Mouse (Mus musculus) 416B (cell line): ENCODE results near the gene Gabrb2.
A peak's percentile ranks its signal among the peaks of the same experiment; 100 is the strongest.

Experiments used
- DNase-seq: peaks from one replicate; pipeline ENCODE4 v3.0.0; 2011; ENCODE audit warnings: low read depth

Gene Gabrb2

GRCm38 (mm10) chr11:42418996-42419782 is at the start of gene Gabrb2:
Gabrb2 (plus strand) TSS chr11:42419757.
- no peak for DNase-seq

- no peak for DNase-seq
Observed at GRCm38 (mm10) chr11:42378983-42379382, 40.6 kb upstream of the Gabrb2 start.

- DNase-seq, result no peak
Observed at GRCm38 (mm10) chr11:42386486-42386885, 33.1 kb upstream of the Gabrb2 start.

GRCm38 (mm10) chr11:42390682-42391290 is 28.8 kb upstream of the Gabrb2 start:
- DNase-seq, result no peak

- no peak for DNase-seq
Observed at GRCm38 (mm10) chr11:42393451-42393850, 26.1 kb upstream of the Gabrb2 start.

- no peak for DNase-seq
Observed at GRCm38 (mm10) chr11:42419791-42420633, 455 bp downstream of the Gabrb2 start.

GRCm38 (mm10) chr11:42420634-42421470 is 1.3 kb downstream of the Gabrb2 start:
- no peak for DNase-seq

- DNase-seq, result peak; percentile 34
Observed at GRCm38 (mm10) chr11:42423231-42423630, 3.7 kb downstream of the Gabrb2 start.

GRCm38 (mm10) chr11:42431495-42431894 is 11.9 kb downstream of the Gabrb2 start:
- DNase-seq, result no peak

GRCm38 (mm10) chr11:42438978-42439377 is 19.4 kb downstream of the Gabrb2 start:
- no peak for DNase-seq

- DNase-seq, result no peak
Observed at GRCm38 (mm10) chr11:42443641-42444040, 24.1 kb downstream of the Gabrb2 start.

GRCm38 (mm10) chr11:42448929-42449328 is 29.4 kb downstream of the Gabrb2 start:
- no peak for DNase-seq

GRCm38 (mm10) chr11:42464136-42464535 is 44.6 kb downstream of the Gabrb2 start:
- DNase-seq, result no peak

- DNase-seq, result no peak
Observed at GRCm38 (mm10) chr11:42468381-42468780, 48.8 kb downstream of the Gabrb2 start.

GRCm38 (mm10) chr11:42474523-42474922 is 55.0 kb downstream of the Gabrb2 start:
- no peak for DNase-seq

- DNase-seq, result no peak
Observed at GRCm38 (mm10) chr11:42487625-42488024, 68.1 kb downstream of the Gabrb2 start.

- no peak for DNase-seq
Observed at GRCm38 (mm10) chr11:42501166-42501565, 81.6 kb downstream of the Gabrb2 start.

- DNase-seq, result no peak
Observed at GRCm38 (mm10) chr11:42505436-42505835, 85.9 kb downstream of the Gabrb2 start.

- no peak for DNase-seq
Observed at GRCm38 (mm10) chr11:42505911-42506310, 86.4 kb downstream of the Gabrb2 start.

- no peak for DNase-seq
Observed at GRCm38 (mm10) chr11:42521960-42522359, 102.4 kb downstream of the Gabrb2 start.

- DNase-seq, result no peak
Observed at GRCm38 (mm10) chr11:42528226-42528881, 108.8 kb downstream of the Gabrb2 start.
